Mouse (Mus musculus): Measurements from ENCODE around the gene Cpeb3. TPM values are rescaled to one million over a fixed set of nuclear protein-coding genes. Genes with fewer than 3 reads are reported as not detected.

The Cpeb3 gene
- total RNA-seq, 2 experiments from 2014 or later: 15.7 to 21.9 TPM

DNA sequence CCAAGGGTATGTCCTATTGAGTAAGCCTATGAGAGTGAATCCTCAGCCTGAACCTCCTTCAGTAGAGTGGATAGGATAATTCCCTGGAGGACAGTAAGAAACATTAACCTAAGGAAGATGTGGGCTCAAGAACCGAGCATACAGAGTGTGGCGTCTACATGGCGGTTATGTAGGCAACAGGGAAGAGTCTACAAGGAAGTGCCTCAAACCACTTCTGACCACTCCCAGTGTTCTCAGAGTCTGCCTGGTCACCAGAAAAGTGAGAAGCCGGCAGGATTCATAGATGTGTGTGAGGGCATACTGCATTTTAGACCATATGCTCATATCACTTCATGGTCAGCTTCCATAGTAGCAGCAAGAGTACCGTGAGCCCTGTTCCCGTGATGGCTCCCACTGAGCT lies 159.9 kb downstream of the Cpeb3 start:
- no peak for DNase-seq (ENCODE audit: low spot score in 2 of 2)

DNA sequence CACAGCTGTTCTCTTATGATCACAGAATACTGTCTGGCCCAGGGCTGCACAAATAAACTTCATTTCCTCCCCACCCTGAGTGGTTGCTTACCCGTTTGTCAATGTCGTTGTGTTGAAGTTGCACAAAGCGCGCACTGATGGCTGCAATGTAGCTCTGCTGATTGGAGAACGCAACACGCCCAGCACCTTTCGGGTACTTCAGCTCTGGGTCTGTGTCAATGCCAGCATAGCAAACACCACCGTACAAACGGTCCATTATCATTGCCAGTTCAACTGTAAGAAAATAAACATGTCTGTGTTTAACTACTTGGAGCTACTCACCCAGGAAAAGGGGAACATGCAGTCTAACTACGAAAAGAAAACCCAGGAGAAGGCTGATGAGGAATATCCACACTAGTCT lies 164.0 kb downstream of the Cpeb3 start:
- DNase-seq (ENCODE audit: low spot score in 2 of 2): no peak

DNA sequence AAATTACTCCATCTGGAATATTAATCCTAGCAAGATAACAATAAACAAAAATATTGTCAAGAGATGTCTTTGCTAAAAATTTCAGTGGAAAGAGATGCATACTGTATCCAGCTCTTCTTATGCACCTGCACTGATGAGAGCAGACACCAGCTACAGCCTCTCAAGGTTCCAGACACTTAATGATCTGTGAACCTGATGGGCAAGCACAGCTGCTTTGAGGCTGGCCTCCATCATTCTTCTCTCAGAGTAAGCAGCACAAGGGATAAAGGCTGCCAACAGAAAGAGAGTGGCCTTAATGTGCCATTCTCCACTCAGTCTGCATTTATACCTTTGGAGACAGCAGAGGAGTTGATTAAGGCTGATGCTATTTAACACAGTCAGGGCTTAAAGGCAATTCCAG lies 167.5 kb downstream of the Cpeb3 start:
- DNase-seq (ENCODE audit: low spot score in 2 of 2): no peak

DNA sequence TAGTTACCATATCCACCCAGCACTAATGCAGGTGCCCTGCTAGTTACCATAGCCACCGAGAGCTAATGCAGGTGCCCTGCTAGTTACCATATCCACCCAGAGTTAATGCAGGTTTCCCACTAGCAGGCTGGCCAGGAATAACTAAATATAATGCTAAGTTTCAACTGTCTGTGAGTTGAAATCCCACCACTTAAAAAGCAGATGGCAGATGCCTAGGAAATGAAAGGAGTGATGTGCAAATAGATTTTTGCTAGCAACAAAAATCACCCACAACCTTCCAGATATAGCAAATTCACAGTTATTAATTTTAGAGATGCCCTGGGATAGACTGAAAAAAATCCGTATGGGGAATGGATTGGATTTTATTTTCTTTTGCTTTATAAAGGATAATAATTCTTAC lies 176.0 kb downstream of the Cpeb3 start:
- no peak for DNase-seq (ENCODE audit: low spot score in 2 of 2)

DNA sequence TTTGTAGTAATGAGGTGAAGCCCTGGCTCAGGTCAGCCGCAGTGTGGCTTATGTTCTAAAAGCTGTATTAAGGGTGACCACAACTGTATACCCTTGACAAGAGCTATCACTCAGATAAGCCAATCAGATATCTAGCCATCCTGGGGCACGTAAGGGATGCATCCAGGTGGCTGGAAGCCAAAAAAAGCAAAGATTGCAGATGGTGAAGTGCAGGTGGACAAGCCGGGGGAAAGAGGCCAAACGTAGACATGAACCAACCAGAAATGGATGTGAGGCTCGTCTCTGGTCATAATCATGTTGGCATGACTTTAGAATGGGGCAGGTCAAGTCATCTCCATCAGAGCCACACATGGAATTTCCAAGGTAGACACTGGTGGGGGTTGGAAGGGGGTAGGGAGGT lies 177.0 kb downstream of the Cpeb3 start:
- no peak for DNase-seq (ENCODE audit: low spot score in 2 of 2)

DNA sequence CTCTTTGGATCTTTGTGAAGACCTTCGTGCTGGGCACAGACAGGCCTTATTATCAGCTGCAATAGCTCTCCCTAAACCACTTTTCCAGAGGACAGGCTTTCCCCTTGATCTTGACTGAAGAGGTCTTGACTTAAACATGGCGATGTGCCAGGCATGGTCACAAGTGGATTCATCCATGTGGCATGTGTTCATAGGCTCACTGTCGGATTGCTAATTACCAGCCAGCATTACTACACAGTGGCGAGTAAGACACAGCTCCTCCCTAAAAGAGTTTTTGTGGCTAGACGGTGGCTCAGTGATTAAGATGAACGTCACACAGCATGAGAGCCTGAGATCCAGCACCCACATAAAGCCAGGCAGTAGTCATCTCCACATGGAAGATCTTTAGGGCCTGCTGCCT lies 178.6 kb downstream of the Cpeb3 start:
- no peak for DNase-seq (ENCODE audit: low spot score in 2 of 2)

DNA sequence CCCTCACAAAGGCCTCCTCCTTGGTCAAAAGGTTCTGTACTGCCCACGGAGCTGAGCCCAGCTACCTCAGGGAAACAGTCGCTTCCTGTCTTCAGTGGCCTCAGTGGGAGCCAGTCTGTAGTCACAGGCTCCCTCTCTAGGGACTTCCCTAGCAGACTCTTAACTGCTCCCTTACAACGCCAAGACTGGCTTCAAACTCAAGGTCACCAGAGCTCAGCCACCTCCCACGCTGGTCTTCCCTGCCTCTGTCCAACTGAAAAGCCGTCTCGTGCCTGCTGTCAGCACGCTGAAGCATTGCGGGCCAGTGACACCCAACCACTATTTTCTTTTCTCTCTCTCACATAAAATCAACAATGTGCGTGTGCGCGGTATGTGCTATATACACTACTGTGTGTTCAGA lies 182.0 kb downstream of the Cpeb3 start:
- no peak for DNase-seq (ENCODE audit: low spot score in 2 of 2)

DNA sequence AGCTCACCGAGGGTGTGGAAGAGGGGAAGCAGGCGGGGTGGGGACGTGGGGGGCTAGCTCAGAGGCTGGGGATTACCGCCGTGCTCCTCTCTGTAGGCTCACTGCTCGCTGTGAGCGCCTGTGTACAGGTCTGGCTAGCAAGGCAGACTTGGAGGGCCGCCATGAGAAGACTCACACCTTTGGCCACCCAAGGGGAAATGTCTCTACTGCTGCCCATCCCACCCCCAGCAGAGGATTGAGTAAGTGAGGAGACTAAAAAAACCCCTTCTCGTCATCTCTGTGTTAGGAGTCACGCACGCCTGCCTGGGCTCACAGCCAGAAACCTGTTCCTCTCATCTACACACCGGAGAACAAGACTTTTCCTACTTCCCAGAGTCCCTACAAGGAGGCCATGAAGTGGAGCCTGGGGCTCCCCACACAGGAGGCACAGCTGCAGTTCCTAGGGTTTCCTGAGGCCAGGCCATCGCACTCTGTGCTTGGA lies 182.5 kb downstream of the Cpeb3 start:
- no peak for DNase-seq (ENCODE audit: low spot score in 2 of 2)

DNA sequence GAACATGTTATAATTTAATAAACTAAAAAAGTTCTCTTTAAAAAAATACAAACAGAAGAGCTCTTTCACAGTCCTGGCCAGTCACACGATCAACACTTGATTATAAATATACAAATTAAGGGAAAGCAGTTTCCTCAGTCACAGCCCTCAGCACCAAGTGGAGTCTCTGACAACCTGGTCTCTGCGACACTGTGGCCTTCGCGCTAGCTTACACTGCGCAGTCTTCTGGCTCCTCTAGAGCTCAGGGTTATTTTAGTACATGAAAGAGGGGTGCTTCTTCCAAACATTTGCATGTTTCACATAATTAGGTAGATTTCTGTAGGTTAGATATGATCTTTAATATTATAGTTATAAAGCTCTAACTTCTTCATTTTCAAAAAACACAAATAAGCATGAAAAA lies 186.3 kb downstream of the Cpeb3 start:
- DNase-seq (ENCODE audit: low spot score in 2 of 2): no peak

DNA sequence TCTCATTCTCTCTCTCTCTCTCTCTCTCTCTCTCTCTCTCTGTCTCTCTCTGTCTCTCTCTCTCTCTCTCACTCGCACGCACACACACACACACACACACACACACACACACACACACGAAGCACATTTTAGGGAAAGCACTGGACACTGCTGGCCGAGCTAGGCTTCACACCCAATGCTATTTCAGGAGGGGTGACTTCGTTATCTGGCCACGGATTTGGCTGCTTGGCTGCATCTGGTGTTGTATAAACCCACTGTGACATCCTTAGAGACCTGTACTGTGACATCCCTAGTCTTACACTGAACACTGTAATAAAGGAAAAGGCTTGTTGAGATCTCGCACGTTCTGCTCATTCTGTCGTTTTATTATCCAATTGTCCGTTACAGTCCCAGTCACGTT lies 187.4 kb downstream of the Cpeb3 start:
- no peak for DNase-seq (ENCODE audit: low spot score in 2 of 2)

DNA sequence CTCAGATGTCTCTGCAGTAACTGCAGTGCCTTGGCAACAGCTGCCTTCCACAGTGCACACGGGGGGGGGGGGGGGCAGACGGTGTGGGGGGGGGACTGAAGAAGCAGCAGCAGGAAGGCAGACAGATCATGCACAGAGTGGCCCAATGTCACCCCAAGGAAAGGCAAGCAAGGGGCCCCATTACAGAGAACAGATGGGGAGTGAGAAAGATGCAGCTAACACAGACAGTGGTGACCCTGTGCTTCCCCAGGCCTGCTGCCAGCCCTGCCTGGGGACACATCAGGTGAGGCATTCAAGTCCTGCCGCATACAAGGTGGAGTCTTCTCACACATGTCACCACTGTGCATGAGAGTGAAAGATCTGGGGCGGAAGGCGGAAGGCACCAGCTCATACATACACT lies 187.9 kb downstream of the Cpeb3 start:
- no peak for DNase-seq (ENCODE audit: low spot score in 2 of 2)

DNA sequence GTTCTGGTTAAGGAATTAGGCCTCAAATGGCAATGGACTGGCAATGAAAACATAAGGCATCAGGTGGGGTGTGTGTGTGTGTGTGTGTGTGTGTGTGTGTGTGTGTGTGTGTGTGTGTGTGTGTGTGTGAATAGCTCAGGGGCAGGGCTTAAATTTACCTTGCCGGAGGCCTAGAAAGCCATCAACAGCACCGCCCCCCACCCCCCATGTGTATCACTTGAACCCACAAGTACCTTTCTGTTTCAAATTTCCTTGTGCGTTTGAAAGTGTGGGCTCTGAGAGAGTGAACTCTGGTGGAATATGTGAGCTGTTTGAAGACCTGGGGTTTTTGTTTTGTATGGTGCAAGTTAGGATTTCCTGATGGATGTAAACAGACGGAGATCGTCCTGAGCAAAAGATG lies 189.5 kb downstream of the Cpeb3 start:
- no peak for DNase-seq (ENCODE audit: low spot score in 2 of 2)

DNA sequence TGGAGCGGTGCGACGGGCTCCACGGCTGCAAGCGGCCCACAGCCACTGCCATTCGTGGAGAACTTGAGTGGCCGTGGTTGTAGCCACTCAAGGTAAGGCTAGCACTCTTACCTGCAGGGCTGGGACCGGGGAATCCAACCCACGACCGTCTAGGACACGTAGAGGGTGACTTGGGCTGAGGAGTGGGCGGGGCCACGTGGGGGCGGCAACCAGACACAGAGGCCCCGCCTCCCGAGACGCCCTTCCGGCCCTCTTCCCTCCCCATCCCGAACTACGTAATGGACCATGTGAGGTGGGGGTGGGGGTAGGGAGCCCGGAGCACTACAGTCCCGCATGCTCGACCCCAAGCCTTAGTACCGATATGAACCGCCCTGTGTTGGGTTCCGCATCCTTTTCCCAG lies 190.0 kb downstream of the Cpeb3 start:
- DNase-seq (ENCODE audit: low spot score in 2 of 2): peak in 1 of 2 experiments; percentile 37

DNA sequence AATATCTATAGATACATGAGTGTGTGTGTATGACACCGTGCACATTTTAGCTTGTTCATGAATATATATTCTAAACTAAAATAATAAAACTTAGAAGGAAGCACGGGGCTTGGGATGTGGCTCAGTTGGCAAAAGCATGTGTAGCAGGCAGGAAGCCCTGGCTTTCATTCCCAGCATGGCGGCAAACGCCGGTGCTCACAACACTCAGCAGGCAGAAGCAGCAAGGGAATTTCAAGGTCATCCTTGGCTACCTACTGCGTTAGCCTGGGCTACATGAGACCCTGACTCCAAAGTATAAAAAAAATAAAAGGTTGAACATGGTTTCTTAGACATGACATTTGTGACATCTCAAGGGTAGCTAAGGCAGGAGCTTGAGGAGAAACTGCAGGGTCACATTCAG lies 191.5 kb downstream of the Cpeb3 start:
- no peak for DNase-seq (ENCODE audit: low spot score in 2 of 2)

DNA sequence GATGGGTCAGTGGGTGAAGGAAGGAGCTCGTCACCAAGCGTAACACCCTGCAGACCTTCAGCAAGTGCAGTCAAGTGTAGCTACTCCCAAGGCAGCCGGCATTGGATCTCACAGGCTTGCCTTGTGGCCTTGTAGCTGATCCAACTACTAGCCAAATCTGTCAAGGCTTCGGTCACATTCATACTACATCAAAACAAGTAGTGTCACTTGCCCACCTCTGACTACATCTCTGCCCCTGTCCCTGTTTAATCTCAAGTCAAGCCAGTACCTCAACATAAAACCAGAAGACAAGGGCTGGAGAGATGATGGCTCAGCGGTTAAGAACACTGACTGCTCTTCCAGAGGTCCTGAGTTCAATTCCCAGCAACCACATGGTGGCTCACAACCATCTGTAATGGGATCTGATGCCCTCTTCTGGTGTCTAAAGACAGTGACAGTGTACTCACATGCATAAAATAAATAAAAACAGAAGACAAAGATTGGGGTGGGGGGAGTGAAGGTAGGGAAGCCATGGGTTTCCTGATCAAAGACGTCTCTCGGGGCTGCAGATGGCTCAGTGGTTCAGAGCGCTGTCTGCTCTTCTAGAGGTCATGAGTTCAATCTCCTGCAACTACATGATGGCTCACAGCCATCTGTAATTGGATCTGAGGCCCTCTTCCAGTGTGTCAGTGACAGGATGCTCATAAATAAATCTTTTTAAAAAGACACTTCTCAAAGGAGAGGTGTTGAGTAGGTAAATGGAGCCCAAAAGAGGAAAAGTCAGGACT lies 194.0 kb downstream of the Cpeb3 start:
- DNase-seq (ENCODE audit: low spot score in 2 of 2): no peak

DNA sequence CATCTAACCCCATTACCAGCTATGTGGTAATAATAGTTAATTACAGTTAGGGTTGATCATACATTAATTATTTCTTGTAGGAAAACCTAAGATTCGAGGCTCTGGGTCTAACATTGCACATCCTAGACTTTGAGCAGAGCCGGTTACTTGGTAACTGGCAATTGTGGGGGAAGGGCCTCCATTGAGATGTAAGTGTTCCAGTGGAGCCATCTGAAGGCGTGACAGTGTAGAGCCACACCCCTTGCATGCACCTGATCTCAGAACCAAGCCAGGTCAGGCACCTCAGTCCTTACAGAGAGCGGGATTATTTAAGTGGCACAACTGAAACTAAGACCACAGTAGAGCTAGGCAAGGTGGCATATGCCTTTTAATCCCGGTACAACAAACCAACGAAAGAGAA lies 194.9 kb downstream of the Cpeb3 start:
- DNase-seq (ENCODE audit: low spot score in 2 of 2): no peak

DNA sequence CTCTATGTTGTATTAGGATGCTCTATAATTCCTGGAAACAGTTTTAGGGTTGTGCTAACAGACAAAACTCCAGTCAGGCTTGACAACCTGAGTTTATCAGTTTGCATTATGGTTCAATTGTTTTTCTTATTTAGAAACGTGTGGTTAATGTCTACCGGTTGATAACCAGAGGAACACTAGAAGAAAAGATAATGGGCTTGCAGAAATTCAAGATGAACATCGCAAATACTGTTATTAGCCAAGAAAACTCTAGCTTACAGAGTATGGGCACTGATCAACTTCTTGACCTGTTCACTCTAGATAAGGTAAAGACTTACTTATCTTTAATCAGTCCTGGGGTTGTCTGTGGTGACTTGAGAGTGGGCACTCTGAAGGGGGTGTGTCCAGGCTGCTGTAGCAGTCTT lies 198.5 kb downstream of the Cpeb3 start:
- no peak for DNase-seq (ENCODE audit: low spot score in 2 of 2)

DNA sequence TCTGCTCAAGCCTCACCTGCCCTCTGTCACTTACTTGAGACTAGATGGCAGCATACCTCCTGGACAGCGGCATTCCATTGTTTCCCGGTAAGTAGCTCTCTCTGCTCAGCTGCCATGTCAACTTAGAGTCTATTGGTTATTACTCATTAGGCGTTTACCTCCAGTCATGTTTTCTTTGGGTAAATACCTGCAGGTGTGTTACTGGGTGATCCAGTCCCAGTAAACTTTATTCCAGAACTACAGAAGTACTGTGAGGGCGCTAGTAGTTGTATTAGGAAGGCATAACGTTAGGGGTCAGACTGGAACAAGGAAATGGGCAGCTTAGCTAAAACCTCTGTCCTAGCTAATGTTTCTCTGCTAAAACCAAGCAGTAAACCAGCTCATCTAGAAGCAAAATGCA lies 203.8 kb downstream of the Cpeb3 start:
- DNase-seq (ENCODE audit: low spot score in 2 of 2): no peak

Other genes starting within 250 kb of the Cpeb3 start
- 10 to 100 TPM; 54.7 to 59.5 TPM for gene March5, start 1.1 kb downstream of the Cpeb3 start, total RNA-seq (2021)
- 10 to 100 TPM; 72.6 to 78.8 TPM for gene Ide, start 129.3 kb upstream of the Cpeb3 start, total RNA-seq (2021)
- 10 to 100 TPM; 17.9 to 19.5 TPM for gene Kif11, start 167.8 kb upstream of the Cpeb3 start, total RNA-seq (2021)
- 1 to 10 TPM; 4.6 to 5.6 TPM for gene Hhex, start 226.2 kb upstream of the Cpeb3 start, total RNA-seq (2021)

Measured in gastrocnemius, postnatal 4 days (tissue).